Mouse (Mus musculus) T-helper 1 cell (primary cell): ENCODE results near the gene Gpsm1.

Experiments used
- in situ Hi-C: fragments of 300-600 bp; cut with MboI, MseI; formaldehyde crosslinking; loops from one replicate; pipeline ENCODE4 v1.15.1; 2025; ENCODE audit warnings: high pct_unique_total_duplicates

Gene Gpsm1

DNA sequence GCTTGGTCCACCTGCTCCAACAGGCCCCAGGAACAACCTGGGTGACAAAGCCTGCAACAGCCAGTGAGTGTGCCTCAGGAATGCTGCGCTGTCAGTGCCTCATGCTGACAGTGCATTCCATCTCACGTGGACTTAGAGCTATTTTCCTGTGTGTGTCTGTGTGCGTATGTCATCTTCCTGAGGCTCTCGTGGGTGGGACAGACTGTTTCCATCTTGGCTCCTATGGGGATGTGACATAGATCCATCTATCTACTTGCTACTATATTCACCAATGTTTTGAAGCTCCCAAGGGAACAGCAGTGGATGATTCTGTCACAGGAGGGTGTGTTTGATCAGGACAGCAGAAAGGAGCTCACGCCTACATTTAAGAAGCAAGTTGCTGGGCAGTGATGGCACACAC lies 3.4 kb upstream of the Gpsm1 start:
- in situ Hi-C loops = no loop called here

DNA sequence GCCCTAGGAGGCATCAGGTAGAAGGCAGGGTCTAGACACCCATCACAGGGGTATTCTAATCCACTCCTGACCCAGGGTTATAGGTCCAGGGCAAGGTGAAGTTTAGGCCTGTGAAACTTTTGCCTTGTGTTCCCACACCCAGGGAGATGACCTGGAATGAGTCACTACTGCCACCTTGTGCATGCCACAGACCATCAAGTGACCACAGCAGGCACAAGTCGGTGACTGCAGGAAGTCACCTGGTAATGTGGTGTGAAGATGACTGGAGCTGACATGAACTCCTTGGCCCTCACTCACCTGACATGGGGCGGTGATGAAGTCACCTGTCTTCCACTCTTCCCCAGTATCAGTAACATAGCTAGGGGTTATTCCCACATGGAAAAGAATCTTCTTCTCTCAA lies 2.5 kb upstream of the Gpsm1 start:
- in situ Hi-C loops = no loop called here

GRCm38 (mm10) chr2:26313394-26313793 lies 1.9 kb upstream of the Gpsm1 start:
- in situ Hi-C loops = no loop called here

DNA sequence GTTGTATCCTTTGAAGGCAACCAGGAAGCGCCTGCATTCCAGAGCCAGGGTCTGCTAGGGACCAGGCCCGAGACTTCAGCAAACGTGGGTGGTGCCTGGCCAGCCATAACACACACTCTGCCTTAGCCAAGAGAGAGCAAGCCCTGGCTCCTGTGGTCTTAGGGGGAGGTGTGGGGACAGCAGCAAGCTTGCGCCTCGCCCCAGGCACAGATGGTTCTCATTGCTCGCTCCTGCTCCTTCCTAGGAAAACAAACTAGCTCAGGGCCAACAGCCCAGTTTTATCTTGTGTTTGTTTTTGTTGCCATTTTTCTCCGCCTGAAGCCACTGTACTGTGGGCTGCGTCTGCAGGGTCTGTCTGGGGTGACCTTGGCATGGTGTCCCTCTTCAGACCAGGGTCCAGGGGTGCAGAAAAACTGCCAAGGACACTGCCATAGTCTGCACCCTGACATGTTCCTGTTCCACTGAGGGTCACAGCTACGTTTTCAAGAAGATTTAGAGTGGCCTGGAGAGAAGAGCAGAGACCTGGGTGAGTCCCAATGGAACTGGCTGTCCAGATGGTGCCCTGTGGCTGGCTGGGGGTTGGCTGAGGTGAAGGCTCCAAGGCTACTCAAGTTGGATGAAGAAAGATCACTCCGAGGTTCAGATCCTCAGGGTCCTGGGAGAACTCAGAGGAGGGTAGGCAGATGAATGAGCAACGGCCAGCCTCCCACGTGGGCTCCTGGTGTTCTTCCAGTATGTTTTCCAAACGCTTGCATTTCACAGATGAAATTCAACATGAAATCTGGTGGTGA lies 839 bp upstream of the Gpsm1 start:
- in situ Hi-C loops = no loop called here

GRCm38 (mm10) chr2:26315925-26316311 lies 603 bp downstream of the Gpsm1 start:
- in situ Hi-C loops = no loop called here

- in situ Hi-C loops = no loop called here
Measured at GRCm38 (mm10) chr2:26316576-26317246, 1.4 kb downstream of the Gpsm1 start.

DNA sequence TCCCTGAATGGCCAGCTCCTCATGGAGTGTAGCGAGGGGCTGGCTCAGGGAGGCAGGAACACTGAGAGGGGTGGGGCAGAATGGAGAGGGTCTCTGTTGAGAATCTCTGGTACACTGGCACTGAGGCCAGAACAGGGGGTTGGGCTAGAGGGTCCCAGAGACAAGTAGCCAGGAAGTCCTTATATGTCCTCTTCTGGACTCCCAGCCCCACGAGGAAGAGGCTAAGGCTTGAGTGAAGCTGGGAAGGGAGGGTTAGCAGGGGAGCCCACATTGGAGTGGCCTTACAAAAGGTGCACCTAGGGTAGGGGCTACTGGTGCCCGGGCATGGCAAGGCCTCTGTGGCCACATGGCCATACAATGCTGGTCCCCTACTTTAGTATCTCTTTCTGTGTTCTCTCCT lies 2.1 kb downstream of the Gpsm1 start:
- in situ Hi-C loops = no loop called here

DNA sequence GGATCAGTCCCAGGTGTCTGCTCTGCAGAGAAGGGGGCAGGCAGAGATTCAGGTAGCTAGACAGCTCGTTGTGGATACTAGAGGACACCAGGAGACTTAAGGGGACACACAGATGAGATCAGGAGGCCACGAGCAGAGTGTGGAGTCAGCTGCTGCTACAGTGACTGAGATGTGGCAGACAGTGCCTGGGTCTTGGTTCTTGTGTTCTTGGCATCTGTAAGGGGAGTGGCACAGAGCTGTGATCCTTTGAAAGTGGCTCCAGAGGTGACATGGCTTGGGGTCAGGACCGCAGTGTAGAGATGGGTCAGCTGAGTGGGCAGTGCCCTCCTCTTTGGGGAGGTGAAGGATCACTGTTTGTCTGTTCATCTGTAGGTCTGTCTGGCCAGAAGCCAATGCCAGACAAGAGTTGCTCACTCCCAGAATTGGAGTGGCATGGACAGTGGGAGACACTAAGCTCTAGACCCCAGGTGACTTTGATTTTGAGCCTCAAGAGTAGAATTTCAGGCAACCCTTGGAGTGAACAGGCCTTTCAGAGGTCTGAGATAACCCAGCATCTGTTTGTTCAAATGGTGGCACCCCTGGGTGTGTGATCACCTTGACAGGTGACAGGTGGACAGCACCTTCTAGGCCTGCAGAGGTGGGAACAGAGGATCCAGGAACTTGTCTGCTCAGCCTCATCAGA lies 2.8 kb downstream of the Gpsm1 start:
- in situ Hi-C loops = no loop called here

GRCm38 (mm10) chr2:26319109-26319508 lies 3.8 kb downstream of the Gpsm1 start:
- in situ Hi-C loops = no loop called here

GRCm38 (mm10) chr2:26319519-26320244 lies 4.4 kb downstream of the Gpsm1 start:
- in situ Hi-C loops = no loop called here

- in situ Hi-C loops = no loop called here
Measured at GRCm38 (mm10) chr2:26320245-26321185, 5.2 kb downstream of the Gpsm1 start.

DNA sequence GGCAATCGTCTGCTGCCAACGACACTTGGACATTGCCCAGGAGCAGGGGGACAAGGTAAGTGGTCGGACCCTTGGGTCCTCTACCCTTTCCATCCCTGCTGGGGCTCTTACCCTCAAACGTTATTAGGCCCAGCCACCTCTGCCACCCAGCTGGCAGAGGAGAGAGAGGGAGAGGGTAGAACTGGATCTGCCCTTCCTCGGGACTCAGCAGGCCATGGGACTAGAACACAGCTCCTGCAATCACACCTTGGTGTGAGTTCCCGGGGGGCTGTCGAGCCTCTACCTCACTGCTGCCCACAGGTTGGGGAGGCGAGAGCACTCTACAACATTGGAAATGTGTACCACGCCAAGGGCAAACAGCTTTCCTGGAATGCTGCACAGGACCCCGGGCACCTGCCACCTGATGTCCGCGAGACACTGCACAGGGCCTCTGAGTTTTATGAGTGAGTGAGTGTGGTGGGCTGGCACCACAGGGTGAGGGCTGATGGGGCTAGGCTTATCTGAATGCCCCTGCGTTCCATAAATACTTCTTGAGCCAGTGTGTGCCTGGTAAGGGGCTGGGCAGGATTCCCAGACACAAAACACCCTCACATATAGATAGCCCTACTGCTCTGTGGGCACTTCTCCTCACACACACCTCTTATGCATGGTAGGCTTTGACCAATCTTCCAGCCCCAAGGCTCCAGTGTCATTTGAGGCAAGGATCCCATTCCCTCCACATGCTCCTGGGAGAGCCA lies 8.4 kb downstream of the Gpsm1 start:
- in situ Hi-C loops = no loop called here

DNA sequence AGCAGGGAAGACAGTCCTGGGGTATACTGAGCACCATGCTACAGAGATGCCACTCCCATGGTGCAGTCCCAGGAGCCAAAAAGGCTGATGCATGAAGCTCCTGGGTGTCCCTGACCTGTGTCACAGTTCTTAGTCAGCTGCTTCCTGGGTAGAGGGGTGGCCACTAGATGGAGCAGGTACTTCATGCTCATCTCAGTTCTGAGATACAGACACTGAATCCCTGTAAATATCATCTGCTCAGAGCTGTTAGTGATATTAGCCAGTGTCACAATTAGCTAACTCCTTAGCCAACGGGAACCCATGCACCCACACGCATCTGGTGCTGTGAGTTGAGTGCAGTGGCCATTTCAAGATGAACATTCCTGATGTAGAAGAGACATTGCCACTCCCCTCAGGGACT lies 9.6 kb downstream of the Gpsm1 start:
- in situ Hi-C loops = no loop called here

DNA sequence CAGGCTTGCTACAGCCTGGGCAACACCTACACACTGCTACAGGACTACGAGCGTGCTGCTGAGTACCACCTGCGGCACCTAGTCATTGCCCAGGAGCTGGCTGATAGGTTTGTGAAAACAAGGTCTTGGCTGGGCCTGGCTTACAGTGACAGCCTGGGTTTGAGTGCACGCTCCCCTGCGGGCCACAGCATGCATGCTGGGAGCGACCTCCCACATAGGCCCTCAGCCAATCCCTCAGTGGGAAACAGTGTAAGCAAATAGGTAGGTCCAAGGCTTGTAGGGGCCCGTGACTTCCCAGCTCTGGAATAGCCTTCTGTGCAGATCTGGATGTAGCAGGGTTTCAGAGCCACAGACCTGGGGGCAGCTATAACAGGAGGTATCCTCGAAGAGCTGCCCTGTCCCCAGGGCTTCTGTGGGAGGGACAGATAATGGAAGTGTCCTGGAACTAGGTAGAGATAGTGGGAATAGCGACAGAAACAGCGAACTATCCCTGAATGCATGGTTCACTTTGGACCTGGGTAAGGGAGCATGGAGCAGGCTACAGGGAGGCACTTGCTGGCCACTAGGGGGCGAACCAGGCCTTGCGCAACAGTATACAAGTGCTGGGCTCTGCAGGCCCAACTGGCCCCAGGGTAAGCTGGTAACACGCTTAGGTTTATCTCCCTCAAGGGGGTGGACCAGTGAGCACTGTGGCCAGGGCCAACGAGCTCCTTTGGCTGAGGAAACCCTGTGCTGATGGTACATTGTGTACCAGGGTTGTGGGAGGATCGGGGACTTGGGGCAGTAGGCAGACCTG lies 10.3 kb downstream of the Gpsm1 start:
- in situ Hi-C loops = no loop called here

GRCm38 (mm10) chr2:26327852-26328251 lies 12.5 kb downstream of the Gpsm1 start:
- in situ Hi-C loops = no loop called here

GRCm38 (mm10) chr2:26329402-26329801 lies 14.1 kb downstream of the Gpsm1 start:
- in situ Hi-C loops = no loop called here

DNA sequence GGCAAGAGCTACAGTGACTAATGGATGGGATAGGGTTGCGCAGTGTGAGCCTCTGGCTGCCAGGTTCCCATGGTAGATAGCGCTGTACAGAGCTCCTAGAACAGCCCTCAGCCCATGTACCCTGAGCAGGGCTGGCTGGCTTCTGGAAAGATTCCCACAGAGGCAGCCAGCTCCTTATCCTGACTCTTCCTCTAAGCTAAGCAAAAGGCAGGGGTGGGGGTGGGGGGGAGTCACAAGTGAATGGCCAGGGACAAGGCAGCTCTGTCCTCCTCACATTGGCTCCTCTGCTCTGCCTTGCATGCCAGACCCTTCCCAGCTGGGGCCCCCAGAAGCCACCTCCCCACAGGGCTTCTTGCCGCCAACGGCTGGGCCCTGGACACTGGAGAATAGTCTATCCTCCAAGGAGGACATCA lies 14.7 kb downstream of the Gpsm1 start:
- in situ Hi-C loops = no loop called here

DNA sequence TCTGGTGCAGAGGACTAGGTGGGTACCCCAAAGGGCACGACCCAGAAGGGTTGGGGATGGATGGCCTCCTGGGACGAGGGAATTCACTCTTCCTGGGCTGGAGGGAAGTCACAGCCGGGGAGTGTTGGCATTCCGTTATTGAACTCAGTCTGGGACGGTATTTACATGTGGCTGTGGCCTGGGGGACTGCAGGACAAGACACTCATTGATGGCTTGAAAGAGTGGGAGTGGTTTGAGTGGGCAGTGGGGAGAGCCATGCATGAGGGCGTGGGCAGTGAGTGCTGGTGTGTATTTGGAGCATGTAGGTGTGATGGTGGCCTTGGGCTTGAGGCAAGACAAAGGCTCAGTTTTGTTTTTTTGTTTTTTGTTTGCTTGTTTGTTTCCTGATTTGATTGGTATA lies 15.4 kb downstream of the Gpsm1 start:
- in situ Hi-C loops = no loop called here
